Mouse (Mus musculus) telencephalon, adult 2 months (tissue): Measurements from ENCODE around the gene Stau1.

ENCODE experiments used
- DNase-seq: peaks from one replicate; pipeline ENCODE4 v3.0.0-alpha.2; 2011; ENCODE audit warnings: low read depth, low spot score

The Stau1 gene

GRCm38 (mm10) chr2:166990861-166991260 is 5.2 kb downstream of the Stau1 start:
- DNase-seq: no peak

- no peak for DNase-seq
Observed at GRCm38 (mm10) chr2:166983351-166983894, 12.7 kb downstream of the Stau1 start.

GRCm38 (mm10) chr2:166980161-166980560 is 15.9 kb downstream of the Stau1 start:
- no peak for DNase-seq

- no peak for DNase-seq
Observed at GRCm38 (mm10) chr2:166977490-166977889, 18.6 kb downstream of the Stau1 start.

- no peak for DNase-seq
Observed at GRCm38 (mm10) chr2:166976356-166976755, 19.7 kb downstream of the Stau1 start.

- DNase-seq: no peak
Observed at GRCm38 (mm10) chr2:166974177-166974872, 21.8 kb downstream of the Stau1 start.

GRCm38 (mm10) chr2:166973153-166973552 is 22.9 kb downstream of the Stau1 start:
- DNase-seq: no peak

- DNase-seq: no peak
Observed at GRCm38 (mm10) chr2:166964773-166965172, 31.3 kb downstream of the Stau1 start.

GRCm38 (mm10) chr2:166963257-166963656 is 32.8 kb downstream of the Stau1 start:
- no peak for DNase-seq

- no peak for DNase-seq
Observed at GRCm38 (mm10) chr2:166960648-166961330, 35.3 kb downstream of the Stau1 start.

- DNase-seq: peak; percentile 73
Observed at GRCm38 (mm10) chr2:166956805-166957204, 39.3 kb downstream of the Stau1 start.

- DNase-seq: no peak
Observed at GRCm38 (mm10) chr2:166952151-166952550, 43.9 kb downstream of the Stau1 start.

GRCm38 (mm10) chr2:166950853-166951648 is 45.0 kb downstream of the Stau1 start:
- DNase-seq: peak; percentile 35

GRCm38 (mm10) chr2:166948936-166949335 is 47.2 kb downstream of the Stau1 start:
- DNase-seq: no peak

- DNase-seq: no peak
Observed at GRCm38 (mm10) chr2:166948246-166948645, 47.9 kb downstream of the Stau1 start.

GRCm38 (mm10) chr2:166945456-166945855 is 50.6 kb downstream of the Stau1 start:
- no peak for DNase-seq

GRCm38 (mm10) chr2:166944346-166944745 is 51.8 kb downstream of the Stau1 start:
- no peak for DNase-seq

- no peak for DNase-seq
Observed at GRCm38 (mm10) chr2:166943146-166943545, 53.0 kb downstream of the Stau1 start.

- DNase-seq: no peak
Observed at GRCm38 (mm10) chr2:166936166-166936565, 59.9 kb downstream of the Stau1 start.

- no peak for DNase-seq
Observed at GRCm38 (mm10) chr2:166935582-166935981, 60.5 kb downstream of the Stau1 start.

- no peak for DNase-seq
Observed at GRCm38 (mm10) chr2:166934416-166934815, 61.7 kb downstream of the Stau1 start.

GRCm38 (mm10) chr2:166933943-166934342 is 62.2 kb downstream of the Stau1 start:
- DNase-seq: peak; percentile 27
